In the genomic region with DNA sequence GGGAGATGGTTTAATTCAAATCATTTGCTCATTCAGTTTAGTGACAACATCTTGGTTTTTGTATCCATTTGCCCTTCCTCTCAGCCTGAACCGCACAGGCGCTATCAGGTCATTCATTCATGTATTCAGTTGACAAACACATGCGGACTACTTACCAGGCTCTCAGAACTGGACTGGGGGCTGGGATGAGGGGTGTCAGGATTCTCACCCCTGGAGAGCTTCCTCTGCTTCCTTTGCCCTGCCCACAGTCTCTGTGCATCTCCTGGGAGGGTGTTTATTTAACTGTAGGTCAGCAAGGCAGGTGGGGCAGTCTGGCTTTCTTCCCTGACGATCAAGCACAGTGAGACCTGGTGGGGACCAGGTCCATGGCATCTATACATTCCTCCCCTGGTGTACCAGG, we compare ENCODE assay signal across 21 mouse cellular contexts.
DNase-seq lines count a peak whose midpoint lies in the region; ATAC-seq and TF ChIP-seq lines count a peak whose summit lies in the region.
"Had no signal": no experiment of that assay in that cellular context is flagged by ENCODE, and none has a peak within 500 bp of the region (broad histone marks: within the 10 kb centered on the region; RNA-seq: fewer than 3 reads in every experiment).

No protein-coding gene starts in this region.

- no peaks in the 10 kb centered on the region for H3K9me3 ChIP-seq in heart, embryonic 10.5 days
- H3K9me3 ChIP-seq in E14TG2a.4 (ENCODE audit: low read length) = peaks cover 61% of the 10 kb centered on the region
- no peaks in the 10 kb centered on the region for H3K9me3 ChIP-seq in liver, embryonic 11.5 days (ENCODE audit: control insufficient read depth, low read length)
- H3K9me3 ChIP-seq: G1E had no signal

- 77% methylated on average over 4 of the region's 4 CpGs for WGBS in heart, embryonic 10.5 days
- 77% methylated on average over 4 of the region's 4 CpGs for WGBS in liver, embryonic 11.5 days

- H3K27me3 ChIP-seq in heart, embryonic 10.5 days (ENCODE audit: insufficient read depth, poor library complexity, severe bottlenecking) = no peaks in the 10 kb centered on the region
- H3K27me3 ChIP-seq in E14TG2a.4 (ENCODE audit: insufficient read depth, low read length) = no peaks in the 10 kb centered on the region
- no peaks in the 10 kb centered on the region for H3K27me3 ChIP-seq in liver, embryonic 11.5 days (replicated peaks; ENCODE audit: control insufficient read depth, insufficient read depth, low read length)
- H3K27me3 ChIP-seq: Patski had no signal

- no peak overlapping the region for H3K9ac ChIP-seq in liver, embryonic 11.5 days (ENCODE audit: low read depth, low read length)

- TF ChIP-seq CTCF in E14TG2a.4 (conservative IDR thresholded peaks at IDR 0.05; ENCODE audit: low read length) = no peak
- no peak for TF ChIP-seq CTCF in layer of hippocampus, adult 2 months (conservative IDR thresholded peaks at IDR 0.05)

- no peak overlapping the region for H3K4me2 ChIP-seq in liver, embryonic 11.5 days

- no peaks in the 10 kb centered on the region for H3K4me1 ChIP-seq in heart, embryonic 10.5 days
- peaks cover 32% of the 10 kb centered on the region for H3K4me1 ChIP-seq in E14TG2a.4 (replicated peaks; ENCODE audit: low read depth, low read length)
- H3K4me1 ChIP-seq in liver, embryonic 11.5 days (replicated peaks; ENCODE audit: control insufficient read depth, insufficient read depth, low read length) = no peaks in the 10 kb centered on the region

- no peak overlapping the region for H3K4me3 ChIP-seq in heart, embryonic 10.5 days
- H3K4me3 ChIP-seq in E14TG2a.4 (replicated peaks; ENCODE audit: low read length) = peak overlapping the region; percentile 53
- H3K4me3 ChIP-seq in layer of hippocampus, adult 2 months = no peak overlapping the region
- H3K4me3 ChIP-seq in liver, embryonic 11.5 days (ENCODE audit: low read depth, low read length) = no peak overlapping the region

- peak; percentile 66 for DNase-seq in heart, adult 11 months
- no peak for DNase-seq in heart, embryonic 10.5 days (ENCODE audit: low spot score)
- DNase-seq in ES-CJ7 (ENCODE audit: low read depth, low spot score) (peak; percentile 78), R1 (ENCODE audit: low read depth, low spot score) (peak; percentile 89)
- DNase-seq in layer of hippocampus, adult 2 months (ENCODE audit: low spot score in 2 of 2) = no peak
- no peak for DNase-seq in liver, embryonic 11.5 days (ENCODE audit: low spot score)
- DNase-seq: adrenal gland, adult 8-10 months; adrenal gland, postnatal 14 days; adrenal gland, postnatal 36 days; cerebellum, adult 11-12 months; cerebellum, adult 2 months; cerebellum, adult 9-10 months; cerebellum, postnatal 10 days; cerebellum, postnatal 25 days had no signal

- no peak for ATAC-seq in granulocyte monocyte progenitor cell, adult 5-6 weeks (replicated peaks; ENCODE audit: poor library complexity, severe bottlenecking)
- ATAC-seq in liver, embryonic 11.5 days (replicated peaks; ENCODE audit: low FRiP score) = no peak
- ATAC-seq: activated CD4-positive, CD25-positive, alpha-beta regulatory T cell, adult 4 months; forebrain, embryonic 14.5 days; forebrain, embryonic 16.5 days; Patski had no signal

- no peaks in the 10 kb centered on the region for H3K36me3 ChIP-seq in heart, embryonic 10.5 days
- H3K36me3 ChIP-seq in E14TG2a.4 (ENCODE audit: insufficient read depth, low read length) = peaks cover 26% of the 10 kb centered on the region
- no peaks in the 10 kb centered on the region for H3K36me3 ChIP-seq in liver, embryonic 11.5 days (ENCODE audit: control insufficient read depth, insufficient read depth, low read length)
- H3K36me3 ChIP-seq: G1E had no signal

- no peak overlapping the region for H3K27ac ChIP-seq in heart, embryonic 10.5 days
- no peak overlapping the region for H3K27ac ChIP-seq in layer of hippocampus, adult 2 months
- H3K27ac ChIP-seq in liver, embryonic 11.5 days (ENCODE audit: low read depth, low read length) = no peak overlapping the region

Comparison
In these comparisons a context has a peak if more than half of its experiments do, and no peak if none do; other contexts are left out.
1. DNase-seq: peak in heart, adult 11 months (single experiment), ES-CJ7 (single experiment) and R1 (single experiment); none in heart, embryonic 10.5 days (single experiment), layer of hippocampus, adult 2 months (0 of 2) and liver, embryonic 11.5 days (single experiment).